Mouse (Mus musculus) hindlimb bud, embryonic 11.5 days (tissue): ENCODE results near the gene 4921501E09Rik.
"Not testable (repeated sequence)": the region's sequence is repeated elsewhere in the genome, so short reads cannot be mapped to it uniquely, and the experiment has no call there.

Experiments used
- DNase-seq: peaks from one replicate; pipeline ENCODE4 v3.0.0-alpha.2; 2012; ENCODE audit warnings: low read depth, low spot score; ENCODE audit errors: extremely low spot score

4921501E09Rik gene

GRCm38 (mm10) chr17:33067958-33068357, at the start of gene 4921501E09Rik:
Gene 4921501E09Rik, minus strand, starts transcription at chr17:33068058.
- DNase-seq = no peak

GRCm38 (mm10) chr17:33097396-33097795, 29.5 kb upstream of the 4921501E09Rik start:
- DNase-seq = no peak

- peak; percentile 8 for DNase-seq
Measured at GRCm38 (mm10) chr17:33092391-33093193, 24.7 kb upstream of the 4921501E09Rik start.

GRCm38 (mm10) chr17:33091630-33092029, 23.8 kb upstream of the 4921501E09Rik start:
- DNase-seq = no peak

- DNase-seq = peak; percentile 72
Measured at GRCm38 (mm10) chr17:33089220-33089949, 21.5 kb upstream of the 4921501E09Rik start, which contains the start of gene Zfp563. Gene Zfp563, plus strand, starts transcription at chr17:33089310.

- no peak for DNase-seq
Measured at GRCm38 (mm10) chr17:33063001-33063400, 4.9 kb downstream of the 4921501E09Rik start.

- no peak for DNase-seq
Measured at GRCm38 (mm10) chr17:33058791-33059190, 9.1 kb downstream of the 4921501E09Rik start.

- peak; percentile 79 for DNase-seq
Measured at GRCm38 (mm10) chr17:33032900-33033891, 34.7 kb downstream of the 4921501E09Rik start, which contains the start of gene Zfp763. Gene Zfp763, minus strand, starts transcription at chr17:33033402.

GRCm38 (mm10) chr17:33032376-33032775, 35.5 kb downstream of the 4921501E09Rik start:
- no peak for DNase-seq

GRCm38 (mm10) chr17:33020434-33020833, 47.4 kb downstream of the 4921501E09Rik start:
- not testable (repeated sequence) for DNase-seq
